Mouse (Mus musculus) erythroblast, embryonic 14.5 days (primary cell): Measurements from ENCODE around the gene Zscan26.

Experiments used
- GATA1 ChIP-seq: IDR thresholded peaks from 2 replicates; pipeline ENCODE4 v1.6.1; 2012; ENCODE audit warnings: low read length, inconsistent platforms, mixed read lengths
- TAL1 ChIP-seq: IDR thresholded peaks from 3 replicates; pipeline ENCODE4 v1.6.1; 2012; ENCODE audit warnings: low read length, inconsistent platforms, mixed read lengths

- TF ChIP-seq TAL1, result no peak
- no peak for TF ChIP-seq GATA1
Observed at GRCm38 (mm10) chr13:21401166-21401565, 52.4 kb downstream of the Zscan26 start.
